ENCODE assay signal across 8 mouse cellular contexts in genomic region chr6:13606921-13607620, GRCm38 (mm10). TPM values are rescaled to one million over a fixed set of nuclear protein-coding genes. Genes with fewer than 3 reads are reported as not detected.
DNase-seq lines count a peak whose midpoint lies in the region; ATAC-seq lines count a peak whose summit lies in the region.

No protein-coding gene starts in this region.

- no peak; the same call in 1 of the 2 replicates for ATAC-seq in hindbrain, embryonic 14.5 days (ENCODE audit: low FRiP score)
- no peak; the same call in 1 of the 2 replicates for ATAC-seq in midbrain, embryonic 13.5 days

- peak overlapping the region; percentile 95 for H3K4me3 ChIP-seq in brown adipose tissue, adult 24 weeks (ENCODE audit: insufficient read depth, low read depth, low read length)
- peak overlapping the region; percentile 72 for H3K4me3 ChIP-seq in hindbrain, embryonic 14.5 days (replicated peaks; ENCODE audit: low read length)
- H3K4me3 ChIP-seq in midbrain, embryonic 13.5 days (replicated peaks): peak overlapping the region; percentile 82

- peak overlapping the region; percentile 82 for H3K9ac ChIP-seq in hindbrain, embryonic 14.5 days
- peak overlapping the region; percentile 87 for H3K9ac ChIP-seq in midbrain, embryonic 13.5 days (replicated peaks)

- DNase-seq in layer of hippocampus, adult 9-10 months (ENCODE audit: low spot score): peak; percentile 10
- no peak for DNase-seq in layer of hippocampus, postnatal 10 days (ENCODE audit: low spot score in 2 of 2)
- peak; percentile 55 for DNase-seq in hindbrain, embryonic 14.5 days (ENCODE audit: low spot score)
- no peak for DNase-seq in gastrocnemius, postnatal 14 days
- no peak for DNase-seq in frontal cortex, adult 2 months (ENCODE audit: extremely low spot score in 1 of 2, low spot score in 1 of 2)
- no peak for DNase-seq in kidney, adult 18-20 months

- peak overlapping the region; percentile 65 for H3K4me2 ChIP-seq in hindbrain, embryonic 14.5 days (replicated peaks)
- H3K4me2 ChIP-seq in midbrain, embryonic 13.5 days (replicated peaks): peak overlapping the region; percentile 68

- intact Hi-C loops in gastrocnemius, postnatal 14 days (cut with DNase I; ENCODE audit: low total_unique reads): no loop called here

- peak overlapping the region; percentile 99 for H3K27ac ChIP-seq in brown adipose tissue, adult 24 weeks (replicated peaks; ENCODE audit: low read depth, low read length)
- H3K27ac ChIP-seq in hindbrain, embryonic 14.5 days: peak overlapping the region; percentile 91
- H3K27ac ChIP-seq in midbrain, embryonic 13.5 days: peak overlapping the region; percentile 95

- H3K9me3 ChIP-seq in hindbrain, embryonic 14.5 days (ENCODE audit: control insufficient read depth, low read length): no peaks in the 10 kb centered on the region
- no peaks in the 10 kb centered on the region for H3K9me3 ChIP-seq in midbrain, embryonic 13.5 days

- H3K4me1 ChIP-seq in brown adipose tissue, adult 24 weeks (ENCODE audit: control insufficient read depth, insufficient read depth, insufficient read length, low read length): peaks cover 5% of the 10 kb centered on the region; the same call in 1 of the 2 replicates
- peaks cover 11% of the 10 kb centered on the region for H3K4me1 ChIP-seq in hindbrain, embryonic 14.5 days (replicated peaks; ENCODE audit: control insufficient read depth, insufficient read depth, low read length)
- H3K4me1 ChIP-seq in midbrain, embryonic 13.5 days (replicated peaks): peaks cover 17% of the 10 kb centered on the region

- no peaks in the 10 kb centered on the region for H3K27me3 ChIP-seq in hindbrain, embryonic 14.5 days (ENCODE audit: control insufficient read depth, insufficient read depth, low read length)
- H3K27me3 ChIP-seq in midbrain, embryonic 13.5 days: no peaks in the 10 kb centered on the region

- 12% methylated on average over 15 of the region's 15 CpGs for WGBS in hindbrain, embryonic 14.5 days
- WGBS in midbrain, embryonic 13.5 days: 11% methylated on average over 15 of the region's 15 CpGs

- peaks cover 10% of the 10 kb centered on the region for H3K36me3 ChIP-seq in hindbrain, embryonic 14.5 days (replicated peaks; ENCODE audit: control insufficient read depth, insufficient read depth)
- H3K36me3 ChIP-seq in midbrain, embryonic 13.5 days: peaks cover 7% of the 10 kb centered on the region

RNA-seq across cellular contexts. Expression of gene Tmem168, which starts 0.8 kb away (rescaled TPM):
- total RNA-seq in layer of hippocampus, postnatal 10 days (2021): 10 to 100 TPM; 14.0 to 18.1 TPM
- polyA plus RNA-seq in brown adipose tissue, adult 24 weeks (2012; ENCODE audit: insufficient read depth, insufficient read length, missing spikeins): 15.5 and 17.8 TPM in 2 replicates
- 25.8 and 26.0 TPM in 2 replicates for polyA plus RNA-seq in hindbrain, embryonic 14.5 days (2014; fragmentation: Nextera tagmentation; extraction: Ambion mirVana)
- 24.6 and 25.6 TPM in 2 replicates for polyA plus RNA-seq in midbrain, embryonic 13.5 days (2015; fragmentation: Nextera tagmentation; extraction: Ambion mirVana)
- total RNA-seq in gastrocnemius, postnatal 14 days (2021): 10 to 100 TPM in 1 of 2 experiments, 1 to 10 TPM in 1; 8.4 to 11.1 TPM
- 9.8 and 9.9 TPM in 2 replicates for polyA plus RNA-seq in frontal cortex, adult 2 months (2012; rRNA removed)

Comparison
In these comparisons a context has a peak if more than half of its experiments do, and no peak if none do; other contexts are left out.
1. DNase-seq: peak in layer of hippocampus, adult 9-10 months (single experiment) and hindbrain, embryonic 14.5 days (single experiment); none in layer of hippocampus, postnatal 10 days (0 of 2), gastrocnemius, postnatal 14 days (single experiment), frontal cortex, adult 2 months (0 of 2) and kidney, adult 18-20 months (single experiment).
2. Peak in every context shown above with its lines, with median percentiles within 50 percentile points of each other: H3K27ac ChIP-seq and H3K4me3 ChIP-seq.